Mouse (Mus musculus) gastrocnemius, adult 2 months (tissue): ENCODE measurements around the gene Npc1l1. TPM values are rescaled to one million over a fixed set of nuclear protein-coding genes. Genes with fewer than 3 reads are reported as not detected.

Source experiments
- DNase-seq: peaks from one replicate; pipeline ENCODE4 v3.0.0; 2022
- H3K27ac ChIP-seq: fragments of 200-600 bp; 2 replicates; pipeline ENCODE4 v1.8.1; 2022; ENCODE audit warnings: mild to moderate bottlenecking
- H3K4me3 ChIP-seq: fragments of 200-600 bp; 2 replicates; pipeline ENCODE4 v1.8.1; 2022; ENCODE audit warnings: mild to moderate bottlenecking, moderate library complexity
- CTCF ChIP-seq: fragments of 200-600 bp; IDR thresholded peaks from 2 replicates; pipeline ENCODE4 v1.8.1; 2022; ENCODE audit warnings: antibody characterized with exemption, mild to moderate bottlenecking, moderate library complexity
- intact Hi-C: fragments of 180-260 bp; cut with DNase I; formaldehyde crosslinking; loops from one replicate; pipeline ENCODE4 v1.15.1; 2025
- total RNA-seq, 2 experiments: library from RNA; stranded (reverse); gene quantifications; 2 replicates each; pipeline ENCODE4 v1.2.3; 2021

Gene Npc1l1
- total RNA-seq, 2 experiments from 2014 or later, result 0.31 to 0.36 TPM

GRCm38 (mm10) chr11:6169041-6169663 lies 60.8 kb downstream of the Npc1l1 start:
- Histone ChIP-seq H3K27ac (no peak overlapping the region), H3K4me3 (no peak overlapping the region)
- no peak for DNase-seq
- TF ChIP-seq CTCF, result no peak
- intact Hi-C loops, result no loop called here

GRCm38 (mm10) chr11:6166351-6166750 lies 63.6 kb downstream of the Npc1l1 start:
- no peak for TF ChIP-seq CTCF
- Histone ChIP-seq H3K27ac (no peak overlapping the region), H3K4me3 (no peak overlapping the region)
- no peak for DNase-seq
- intact Hi-C loops, result no loop called here

GRCm38 (mm10) chr11:6165391-6166081 lies 64.4 kb downstream of the Npc1l1 start:
- DNase-seq, result no peak
- no peak for TF ChIP-seq CTCF
- Histone ChIP-seq H3K4me3 (no peak overlapping the region), H3K27ac (no peak overlapping the region)
- intact Hi-C loops, result no loop called here

GRCm38 (mm10) chr11:6164781-6165180 lies 65.2 kb downstream of the Npc1l1 start:
- intact Hi-C loops, result no loop called here
- no peak for DNase-seq
- Histone ChIP-seq H3K27ac (no peak overlapping the region), H3K4me3 (no peak overlapping the region)
- no peak for TF ChIP-seq CTCF

GRCm38 (mm10) chr11:6163706-6164105 lies 66.2 kb downstream of the Npc1l1 start:
- Histone ChIP-seq H3K27ac (no peak overlapping the region), H3K4me3 (no peak overlapping the region)
- intact Hi-C loops, result no loop called here
- TF ChIP-seq CTCF, result no peak
- no peak for DNase-seq

GRCm38 (mm10) chr11:6163062-6163461 lies 66.9 kb downstream of the Npc1l1 start:
- intact Hi-C loops, result no loop called here
- Histone ChIP-seq H3K27ac (no peak overlapping the region), H3K4me3 (no peak overlapping the region)
- TF ChIP-seq CTCF, result no peak
- no peak for DNase-seq

- H3K4me3 ChIP-seq, result no peak overlapping the region
- TF ChIP-seq CTCF, result no peak
- no peak for DNase-seq
- H3K27ac ChIP-seq, result no peak overlapping the region
- intact Hi-C loops, result no loop called here
Observed at GRCm38 (mm10) chr11:6161549-6161948, 68.4 kb downstream of the Npc1l1 start.

Other genes starting within 250 kb of the Npc1l1 start
- 100 to 1,000 TPM; 108 to 128 TPM for gene Camk2b, start 163.8 kb downstream of the Npc1l1 start, total RNA-seq
- under 1 TPM; 0.15 to 0.20 TPM for gene A730071L15Rik, start 30.1 kb downstream of the Npc1l1 start, total RNA-seq
- 10 to 100 TPM; 64.3 to 67.9 TPM for gene Nudcd3, start 29.7 kb downstream of the Npc1l1 start, total RNA-seq
- 10 to 100 TPM; 26.1 to 33.0 TPM for gene Ddx56, start 37.6 kb upstream of the Npc1l1 start, total RNA-seq
- gene Tmed4, start 44.7 kb upstream of the Npc1l1 start, total RNA-seq, result 10 to 100 TPM; 57.7 to 75.6 TPM
- gene Ogdh, start 61.5 kb upstream of the Npc1l1 start, total RNA-seq, result 100 to 1,000 TPM; 620 to 834 TPM
- 10 to 100 TPM; 45.4 to 52.0 TPM for gene Zmiz2, start 158.9 kb upstream of the Npc1l1 start, total RNA-seq
- 100 to 1,000 TPM; 205 to 209 TPM for gene Ppia, start 185.3 kb upstream of the Npc1l1 start, total RNA-seq
- 10 to 100 TPM; 44.2 to 70.3 TPM for gene H2afv, start 214.3 kb upstream of the Npc1l1 start, total RNA-seq
- gene Purb, start 245.8 kb upstream of the Npc1l1 start, total RNA-seq, result 10 to 100 TPM; 19.9 to 23.5 TPM